Mouse (Mus musculus): ENCODE data around the gene Ntrk2. TPM values are rescaled to one million over a fixed set of nuclear protein-coding genes. Genes with fewer than 3 reads are reported as not detected.
"Not testable (repeated sequence)": the region's sequence is repeated elsewhere in the genome, so short reads cannot be mapped to it uniquely, and the experiment has no call there.

Gene Ntrk2
- polyA plus RNA-seq, 1 experiment from 2014 or later, result 40.9 TPM

- Histone ChIP-seq H3K9me3 (replicated peaks) (no peaks in the 10 kb centered on the region), H3K4me2 (replicated peaks) (no peak overlapping the region), H3K27me3 (no peaks in the 10 kb centered on the region), H3K27ac (replicated peaks) (no peak overlapping the region), H3K4me3 (replicated peaks) (no peak overlapping the region), H3K36me3 (no peaks in the 10 kb centered on the region), H3K4me1 (no peaks in the 10 kb centered on the region), H3K9ac (no peak overlapping the region)
- no peak for ATAC-seq (ENCODE audit: insufficient number of reproducible peaks, low FRiP score, low TSS enrichment, low read depth)
- 36% methylated on average over 9 of the region's 9 CpGs for WGBS
Measured at GRCm38 (mm10) chr13:59041013-59041764, 234.8 kb downstream of the Ntrk2 start.

GRCm38 (mm10) chr13:59052188-59052587 is 245.8 kb downstream of the Ntrk2 start:
- Histone ChIP-seq H3K27me3 (no peaks in the 10 kb centered on the region), H3K27ac (replicated peaks) (no peak overlapping the region), H3K4me3 (replicated peaks) (no peak overlapping the region), H3K9ac (no peak overlapping the region), H3K4me1 (no peaks in the 10 kb centered on the region), H3K36me3 (no peaks in the 10 kb centered on the region), H3K9me3 (replicated peaks) (no peaks in the 10 kb centered on the region), H3K4me2 (replicated peaks) (no peak overlapping the region)
- ATAC-seq (ENCODE audit: insufficient number of reproducible peaks, low FRiP score, low TSS enrichment, low read depth), result no peak
- 78% methylated on average over 4 of the region's 4 CpGs for WGBS

- not testable (repeated sequence) for ATAC-seq (ENCODE audit: insufficient number of reproducible peaks, low FRiP score, low TSS enrichment, low read depth); H3K4me3 ChIP-seq (replicated peaks)
- 86% methylated on average over 8 of the region's 8 CpGs for WGBS
Measured at GRCm38 (mm10) chr13:59054331-59054730, 248.0 kb downstream of the Ntrk2 start.

GRCm38 (mm10) chr13:59056859-59057258 is 250.5 kb downstream of the Ntrk2 start:
- no peak overlapping the region for H3K27ac ChIP-seq (replicated peaks)
- WGBS, result 74% methylated on average over 4 of the region's 4 CpGs
- H3K27me3 ChIP-seq, result no peaks in the 10 kb centered on the region
- no peak for ATAC-seq (ENCODE audit: insufficient number of reproducible peaks, low FRiP score, low TSS enrichment, low read depth)
- H3K9ac ChIP-seq, result no peak overlapping the region
- no peaks in the 10 kb centered on the region for H3K36me3 ChIP-seq
- no peak overlapping the region for H3K4me2 ChIP-seq (replicated peaks)
- no peaks in the 10 kb centered on the region for H3K9me3 ChIP-seq (replicated peaks)
- H3K4me3 ChIP-seq (replicated peaks), result no peak overlapping the region
- no peaks in the 10 kb centered on the region; the same call in 1 of the 2 replicates for H3K4me1 ChIP-seq

More at GRCm38 (mm10) chr13:59054331-59054730, 248.0 kb downstream of the Ntrk2 start:
- not testable (repeated sequence) for H3K9ac ChIP-seq; H3K36me3 ChIP-seq; H3K9me3 ChIP-seq (replicated peaks); H3K4me2 ChIP-seq (replicated peaks); H3K27ac ChIP-seq (replicated peaks); H3K4me1 ChIP-seq; H3K27me3 ChIP-seq

GRCm38 (mm10) chr13:59057886-59058285 is 251.5 kb downstream of the Ntrk2 start:
- no peaks in the 10 kb centered on the region for H3K27me3 ChIP-seq
- H3K4me3 ChIP-seq (replicated peaks), result no peak overlapping the region
- no peaks in the 10 kb centered on the region for H3K9me3 ChIP-seq (replicated peaks)
- H3K36me3 ChIP-seq, result no peaks in the 10 kb centered on the region
- no peak overlapping the region for H3K9ac ChIP-seq
- ATAC-seq (ENCODE audit: insufficient number of reproducible peaks, low FRiP score, low TSS enrichment, low read depth), result no peak
- no peak overlapping the region for H3K27ac ChIP-seq (replicated peaks)
- no peak overlapping the region for H3K4me2 ChIP-seq (replicated peaks)
- 57% methylated on average over 1 of the region's 1 CpGs for WGBS
- H3K4me1 ChIP-seq, result no peaks in the 10 kb centered on the region; the same call in 1 of the 2 replicates

- no peak overlapping the region for H3K9ac ChIP-seq
- H3K9me3 ChIP-seq (replicated peaks), result no peaks in the 10 kb centered on the region
- H3K27ac ChIP-seq (replicated peaks), result no peak overlapping the region
- 12% methylated on average over 7 of the region's 7 CpGs for WGBS
- no peaks in the 10 kb centered on the region for H3K36me3 ChIP-seq
- ATAC-seq (ENCODE audit: insufficient number of reproducible peaks, low FRiP score, low TSS enrichment, low read depth), result 0 out of 2 replicates have a peak, but pooled peaks have one; percentile 31
- no peak overlapping the region for H3K4me2 ChIP-seq (replicated peaks)
- no peaks in the 10 kb centered on the region for H3K27me3 ChIP-seq
- H3K4me1 ChIP-seq, result no peaks in the 10 kb centered on the region; the same call in 1 of the 2 replicates
- H3K4me3 ChIP-seq (replicated peaks), result no peak overlapping the region
Measured at GRCm38 (mm10) chr13:59059118-59059517, 252.7 kb downstream of the Ntrk2 start.

- H3K27me3 ChIP-seq, result no peaks in the 10 kb centered on the region
- H3K4me2 ChIP-seq (replicated peaks), result no peak overlapping the region
- H3K36me3 ChIP-seq, result no peaks in the 10 kb centered on the region
- H3K4me1 ChIP-seq, result no peaks in the 10 kb centered on the region
- ATAC-seq (ENCODE audit: insufficient number of reproducible peaks, low FRiP score, low TSS enrichment, low read depth), result no peak
- no peak overlapping the region for H3K4me3 ChIP-seq (replicated peaks)
- 68% methylated on average over 3 of the region's 3 CpGs for WGBS
- H3K9ac ChIP-seq, result no peak overlapping the region
- no peaks in the 10 kb centered on the region for H3K9me3 ChIP-seq (replicated peaks)
- no peak overlapping the region for H3K27ac ChIP-seq (replicated peaks)
Measured at GRCm38 (mm10) chr13:59065677-59066076, 259.3 kb downstream of the Ntrk2 start.

- H3K4me3 ChIP-seq (replicated peaks), result peak overlapping the region; percentile 21; the same call in 1 of the 2 replicates
- H3K36me3 ChIP-seq, result no peaks in the 10 kb centered on the region
- H3K9me3 ChIP-seq (replicated peaks), result no peaks in the 10 kb centered on the region
- peaks cover 7% of the 10 kb centered on the region; the same call in 1 of the 2 replicates for H3K4me1 ChIP-seq
- 18% methylated on average over 26 of the region's 26 CpGs for WGBS
- H3K4me2 ChIP-seq (replicated peaks), result peak overlapping the region; percentile 46
- ATAC-seq (ENCODE audit: insufficient number of reproducible peaks, low FRiP score, low TSS enrichment, low read depth), result peak; percentile 75
- H3K27ac ChIP-seq (replicated peaks), result no peak overlapping the region
- H3K9ac ChIP-seq, result no peak overlapping the region
- H3K27me3 ChIP-seq, result 0 out of 2 replicates have a peak, but pooled peaks cover 9% of the 10 kb centered on the region
Measured at GRCm38 (mm10) chr13:59073635-59074256, 267.4 kb downstream of the Ntrk2 start.

- Histone ChIP-seq H3K4me3 (replicated peaks) (no peak overlapping the region), H3K27ac (replicated peaks) (no peak overlapping the region), H3K9me3 (replicated peaks) (no peaks in the 10 kb centered on the region), H3K4me1 (peaks cover 10% of the 10 kb centered on the region; the same call in 1 of the 2 replicates), H3K36me3 (no peaks in the 10 kb centered on the region), H3K27me3 (0 out of 2 replicates have a peak, but pooled peaks cover 9% of the 10 kb centered on the region), H3K4me2 (replicated peaks) (no peak overlapping the region), H3K9ac (no peak overlapping the region)
- WGBS, result 68% methylated on average over 4 of the region's 4 CpGs
- no peak for ATAC-seq (ENCODE audit: insufficient number of reproducible peaks, low FRiP score, low TSS enrichment, low read depth)
Measured at GRCm38 (mm10) chr13:59076489-59076888, 270.1 kb downstream of the Ntrk2 start.

- 41% methylated on average over 7 of the region's 7 CpGs for WGBS
- Histone ChIP-seq H3K9me3 (replicated peaks) (no peaks in the 10 kb centered on the region), H3K36me3 (no peaks in the 10 kb centered on the region), H3K9ac (no peak overlapping the region), H3K27ac (replicated peaks) (no peak overlapping the region), H3K4me1 (0 out of 2 replicates have a peak, but pooled peaks cover 3% of the 10 kb centered on the region), H3K27me3 (0 out of 2 replicates have a peak, but pooled peaks cover 2% of the 10 kb centered on the region), H3K4me3 (replicated peaks) (no peak overlapping the region), H3K4me2 (replicated peaks) (no peak overlapping the region)
- ATAC-seq (ENCODE audit: insufficient number of reproducible peaks, low FRiP score, low TSS enrichment, low read depth), result no peak
Measured at GRCm38 (mm10) chr13:59079761-59080461, 273.5 kb downstream of the Ntrk2 start.

GRCm38 (mm10) chr13:59080468-59080867 is 274.1 kb downstream of the Ntrk2 start:
- H3K36me3 ChIP-seq, result no peaks in the 10 kb centered on the region
- ATAC-seq (ENCODE audit: insufficient number of reproducible peaks, low FRiP score, low TSS enrichment, low read depth), result no peak

More at GRCm38 (mm10) chr13:59080468-59080867, 274.1 kb downstream of the Ntrk2 start:
- no peaks in the 10 kb centered on the region for H3K9me3 ChIP-seq (replicated peaks)
- H3K4me3 ChIP-seq (replicated peaks), result no peak overlapping the region
- H3K4me2 ChIP-seq (replicated peaks), result no peak overlapping the region
- H3K4me1 ChIP-seq, result 0 out of 2 replicates have a peak, but pooled peaks cover 3% of the 10 kb centered on the region
- H3K27me3 ChIP-seq, result no peaks in the 10 kb centered on the region
- WGBS, result 74% methylated on average over 5 of the region's 5 CpGs
- H3K9ac ChIP-seq, result no peak overlapping the region
- no peak overlapping the region for H3K27ac ChIP-seq (replicated peaks)

Data from embryonic facial prominence, embryonic 15.5 days (tissue).